Comparison of ENCODE assay signal across 18 mouse cellular contexts in genomic region chr9:77931740-77932139, GRCm38 (mm10). TPM values are rescaled to one million over a fixed set of nuclear protein-coding genes. Genes with fewer than 3 reads are reported as not detected.
DNase-seq lines count a peak whose midpoint lies in the region; ATAC-seq lines count a peak whose summit lies in the region.
"Had no signal": no experiment of that assay in that cellular context is flagged by ENCODE, and none has a peak within 500 bp of the region (broad histone marks: within the 10 kb centered on the region; RNA-seq: fewer than 3 reads in every experiment).

No protein-coding gene starts in this region.

- no peak for DNase-seq in heart, adult 8-10 months (ENCODE audit: low spot score)
- DNase-seq in neural tube, embryonic 11.5 days (ENCODE audit: low spot score): no peak
- DNase-seq in hindbrain, embryonic 10.5 days (ENCODE audit: low spot score): no peak
- DNase-seq in liver, embryonic 11.5 days (ENCODE audit: low spot score): no peak
- DNase-seq in spleen, adult 12 weeks (ENCODE audit: low spot score): no peak
- DNase-seq: adrenal gland, adult 8-10 months; cerebellum, adult 8-10 months; right cerebral cortex, adult 18-20 months; spleen, adult 18-20 months; thymus, postnatal 25 days had no signal

- no peak for ATAC-seq in heart, embryonic 12.5 days (ENCODE audit: insufficient number of reproducible peaks, low FRiP score)
- ATAC-seq in neural tube, embryonic 11.5 days (ENCODE audit: insufficient read depth, low FRiP score, low TSS enrichment): no peak
- no peak for ATAC-seq in neural tube, embryonic 15.5 days (ENCODE audit: low FRiP score)
- no peak for ATAC-seq in limb, embryonic 13.5 days (ENCODE audit: low FRiP score, low read depth)
- ATAC-seq in liver, embryonic 11.5 days (replicated peaks; ENCODE audit: low FRiP score): no peak

- WGBS in heart, embryonic 12.5 days: 66% methylated on average over 5 of the region's 5 CpGs
- WGBS in neural tube, embryonic 11.5 days: 84% methylated on average over 5 of the region's 5 CpGs
- WGBS in neural tube, embryonic 15.5 days: 73% methylated on average over 5 of the region's 5 CpGs
- 77% methylated on average over 5 of the region's 5 CpGs for WGBS in hindbrain, embryonic 10.5 days
- 79% methylated on average over 5 of the region's 5 CpGs for WGBS in limb, embryonic 13.5 days
- 78% methylated on average over 5 of the region's 5 CpGs for WGBS in liver, embryonic 11.5 days

- H3K9me3 ChIP-seq in heart, embryonic 12.5 days (replicated peaks): no peaks in the 10 kb centered on the region
- H3K9me3 ChIP-seq in neural tube, embryonic 11.5 days (ENCODE audit: control insufficient read depth, low read length): no peaks in the 10 kb centered on the region
- no peaks in the 10 kb centered on the region for H3K9me3 ChIP-seq in neural tube, embryonic 15.5 days (replicated peaks)
- H3K9me3 ChIP-seq in hindbrain, embryonic 10.5 days: no peaks in the 10 kb centered on the region
- no peaks in the 10 kb centered on the region for H3K9me3 ChIP-seq in limb, embryonic 13.5 days
- H3K9me3 ChIP-seq in liver, embryonic 11.5 days (ENCODE audit: control insufficient read depth, low read length): no peaks in the 10 kb centered on the region
- H3K9me3 ChIP-seq: G1E; kidney, embryonic 15.5 days; limb, embryonic 12.5 days; stomach, embryonic 15.5 days had no signal

- H3K4me2 ChIP-seq in heart, embryonic 12.5 days: no peak overlapping the region
- no peak overlapping the region for H3K4me2 ChIP-seq in neural tube, embryonic 11.5 days (ENCODE audit: low read depth)
- H3K4me2 ChIP-seq in neural tube, embryonic 15.5 days: no peak overlapping the region
- no peak overlapping the region for H3K4me2 ChIP-seq in limb, embryonic 13.5 days (replicated peaks)
- no peak overlapping the region for H3K4me2 ChIP-seq in liver, embryonic 11.5 days
- H3K4me2 ChIP-seq: kidney, embryonic 15.5 days; limb, embryonic 12.5 days; stomach, embryonic 15.5 days had no signal

- H3K9ac ChIP-seq in heart, embryonic 12.5 days: 0 out of 2 replicates have a peak overlapping the region, but pooled peaks have one; percentile 13
- peak overlapping the region; percentile 36; the same call in 1 of the 2 replicates for H3K9ac ChIP-seq in neural tube, embryonic 11.5 days (ENCODE audit: low read length)
- no peak overlapping the region for H3K9ac ChIP-seq in neural tube, embryonic 15.5 days (replicated peaks)
- H3K9ac ChIP-seq in limb, embryonic 13.5 days: 0 out of 2 replicates have a peak overlapping the region, but pooled peaks have one; percentile 0
- H3K9ac ChIP-seq in liver, embryonic 11.5 days (ENCODE audit: low read depth, low read length): no peak overlapping the region
- H3K9ac ChIP-seq: kidney, embryonic 15.5 days; limb, embryonic 12.5 days; stomach, embryonic 15.5 days had no signal

- H3K27ac ChIP-seq in heart, embryonic 12.5 days (ENCODE audit: poor library complexity, severe bottlenecking): no peak overlapping the region
- peak overlapping the region; percentile 70 for H3K27ac ChIP-seq in neural tube, embryonic 11.5 days (ENCODE audit: low read depth, low read length)
- no peak overlapping the region for H3K27ac ChIP-seq in neural tube, embryonic 15.5 days (replicated peaks)
- peak overlapping the region; percentile 83 for H3K27ac ChIP-seq in hindbrain, embryonic 10.5 days
- H3K27ac ChIP-seq in limb, embryonic 13.5 days: no peak overlapping the region
- no peak overlapping the region for H3K27ac ChIP-seq in liver, embryonic 11.5 days (ENCODE audit: low read depth, low read length)
- H3K27ac ChIP-seq: kidney, embryonic 15.5 days; left cerebral cortex, adult 2 months; limb, embryonic 12.5 days; stomach, embryonic 15.5 days had no signal

- no peaks in the 10 kb centered on the region for H3K36me3 ChIP-seq in heart, embryonic 12.5 days
- no peaks in the 10 kb centered on the region for H3K36me3 ChIP-seq in neural tube, embryonic 11.5 days (ENCODE audit: control insufficient read depth, insufficient read depth, low read length)
- H3K36me3 ChIP-seq in neural tube, embryonic 15.5 days: no peaks in the 10 kb centered on the region
- no peaks in the 10 kb centered on the region for H3K36me3 ChIP-seq in hindbrain, embryonic 10.5 days
- no peaks in the 10 kb centered on the region for H3K36me3 ChIP-seq in limb, embryonic 13.5 days
- H3K36me3 ChIP-seq in liver, embryonic 11.5 days (ENCODE audit: control insufficient read depth, insufficient read depth, low read length): no peaks in the 10 kb centered on the region
- H3K36me3 ChIP-seq: kidney, embryonic 15.5 days; limb, embryonic 12.5 days; stomach, embryonic 15.5 days had no signal

- H3K4me1 ChIP-seq in heart, embryonic 12.5 days (replicated peaks): peaks cover 58% of the 10 kb centered on the region
- peaks cover 4% of the 10 kb centered on the region; the same call in 1 of the 2 replicates for H3K4me1 ChIP-seq in neural tube, embryonic 11.5 days (ENCODE audit: control insufficient read depth, insufficient read depth, low read length)
- peaks cover 18% of the 10 kb centered on the region for H3K4me1 ChIP-seq in neural tube, embryonic 15.5 days
- H3K4me1 ChIP-seq in hindbrain, embryonic 10.5 days (replicated peaks): peaks cover 45% of the 10 kb centered on the region
- H3K4me1 ChIP-seq in limb, embryonic 13.5 days: peaks cover 45% of the 10 kb centered on the region
- peaks cover 8% of the 10 kb centered on the region; the same call in 1 of the 2 replicates for H3K4me1 ChIP-seq in liver, embryonic 11.5 days (replicated peaks; ENCODE audit: control insufficient read depth, insufficient read depth, low read length)

- no peak overlapping the region for H3K4me3 ChIP-seq in heart, embryonic 12.5 days
- no peak overlapping the region for H3K4me3 ChIP-seq in neural tube, embryonic 11.5 days (ENCODE audit: low read depth, low read length)
- H3K4me3 ChIP-seq in neural tube, embryonic 15.5 days (replicated peaks): no peak overlapping the region
- no peak overlapping the region for H3K4me3 ChIP-seq in hindbrain, embryonic 10.5 days
- no peak overlapping the region for H3K4me3 ChIP-seq in limb, embryonic 13.5 days
- no peak overlapping the region for H3K4me3 ChIP-seq in liver, embryonic 11.5 days (ENCODE audit: low read depth, low read length)
- H3K4me3 ChIP-seq: kidney, embryonic 15.5 days; left cerebral cortex, adult 2 months; limb, embryonic 12.5 days; stomach, embryonic 15.5 days had no signal

- H3K27me3 ChIP-seq in heart, embryonic 12.5 days (replicated peaks): no peaks in the 10 kb centered on the region
- no peaks in the 10 kb centered on the region for H3K27me3 ChIP-seq in neural tube, embryonic 11.5 days (ENCODE audit: control insufficient read depth, insufficient read depth, low read length)
- H3K27me3 ChIP-seq in neural tube, embryonic 15.5 days (replicated peaks): no peaks in the 10 kb centered on the region
- H3K27me3 ChIP-seq in hindbrain, embryonic 10.5 days (ENCODE audit: insufficient read depth, poor library complexity, severe bottlenecking): no peaks in the 10 kb centered on the region
- no peaks in the 10 kb centered on the region for H3K27me3 ChIP-seq in limb, embryonic 13.5 days
- no peaks in the 10 kb centered on the region for H3K27me3 ChIP-seq in liver, embryonic 11.5 days (replicated peaks; ENCODE audit: control insufficient read depth, insufficient read depth, low read length)
- H3K27me3 ChIP-seq: kidney, embryonic 15.5 days; limb, embryonic 12.5 days; stomach, embryonic 15.5 days had no signal

RNA-seq across cellular contexts. Expression of gene Elovl5, which starts 14.6 kb away (rescaled TPM):
- polyA plus RNA-seq in heart, embryonic 12.5 days (2016; fragmentation: Nextera tagmentation; extraction: Ambion mirVana): 84.9 and 86.5 TPM in 2 replicates
- 10 to 100 TPM; 26.6 to 33.0 (median 29.9) TPM for total RNA-seq in heart, adult 8-10 months (2022)
- polyA plus RNA-seq in neural tube, embryonic 11.5 days (2014; fragmentation: Nextera tagmentation; extraction: Ambion mirVana): 96.1 and 98.2 TPM in 2 replicates
- polyA plus RNA-seq in neural tube, embryonic 15.5 days (2015; fragmentation: Nextera tagmentation; extraction: Ambion mirVana): 61.8 and 70.4 TPM in 2 replicates
- 72.7 and 92.1 TPM in 2 replicates for polyA plus RNA-seq in hindbrain, embryonic 10.5 days (2016; fragmentation: Nextera tagmentation; extraction: Ambion mirVana)
- 72.3 and 75.5 TPM in 2 replicates for polyA plus RNA-seq in limb, embryonic 13.5 days (2015; fragmentation: Nextera tagmentation; extraction: Ambion mirVana)
- polyA plus RNA-seq in liver, embryonic 11.5 days (2014; fragmentation: Nextera tagmentation; extraction: Ambion mirVana): 54.1 and 56.0 TPM in 2 replicates

Comparison
In these comparisons a context has a peak if more than half of its experiments do, and no peak if none do; other contexts are left out.
1. H3K27ac ChIP-seq: peak in neural tube, embryonic 11.5 days (single experiment) and hindbrain, embryonic 10.5 days (single experiment); none in heart, embryonic 12.5 days (single experiment), neural tube, embryonic 15.5 days (single experiment), limb, embryonic 13.5 days (single experiment) and liver, embryonic 11.5 days (single experiment).
2. H3K9ac ChIP-seq: peak in heart, embryonic 12.5 days (single experiment), neural tube, embryonic 11.5 days (single experiment) and limb, embryonic 13.5 days (single experiment); none in neural tube, embryonic 15.5 days (single experiment) and liver, embryonic 11.5 days (single experiment).